Mouse (Mus musculus) ovary, adult 18-20 months (tissue): ENCODE data around the gene Itga8.

Experiments
- DNase-seq: peaks from one replicate; pipeline ENCODE4 v3.0.0; 2022; ENCODE audit warnings: low spot score, mixed read lengths

Itga8 gene

GRCm38 (mm10) chr2:12085492-12085891, 216.2 kb downstream of the Itga8 start:
- no peak for DNase-seq

GRCm38 (mm10) chr2:12084341-12084740, 217.4 kb downstream of the Itga8 start:
- no peak for DNase-seq

GRCm38 (mm10) chr2:12077266-12077891, 224.3 kb downstream of the Itga8 start:
- no peak for DNase-seq

GRCm38 (mm10) chr2:12065669-12066399, 235.9 kb downstream of the Itga8 start:
- DNase-seq, result no peak

- DNase-seq, result peak; percentile 29
Observed at GRCm38 (mm10) chr2:12060034-12060723, 241.5 kb downstream of the Itga8 start.
